Mouse (Mus musculus) kidney, adult 8-10 months (tissue): ENCODE data around the gene Tbc1d7.
A peak's percentile ranks its signal among the peaks of the same experiment; 100 is the strongest.

Experiments used
- DNase-seq, 2 experiments: peaks; one replicate each; pipeline ENCODE4 v3.0.0; 2022

The Tbc1d7 gene

DNA sequence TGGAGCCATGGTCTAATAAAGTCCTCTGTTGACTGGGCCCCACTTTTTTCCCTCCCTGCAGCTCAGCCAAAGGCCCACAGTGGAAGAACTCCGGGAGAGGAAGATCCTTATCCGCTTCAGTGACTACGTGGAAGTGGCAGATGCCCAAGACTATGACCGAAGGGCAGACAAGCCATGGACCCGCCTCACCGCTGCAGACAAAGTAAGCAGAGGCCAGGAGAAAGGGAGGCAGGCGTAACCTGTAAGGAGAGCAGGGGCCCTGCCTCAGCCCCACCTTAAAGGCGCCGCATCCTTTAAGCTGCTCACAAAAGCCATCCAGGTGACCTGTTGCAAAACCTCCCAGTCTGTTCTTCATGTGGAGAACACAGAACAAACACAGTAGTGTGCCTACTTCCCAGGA is 38.4 kb downstream of the Tbc1d7 start:
- peak; percentile 40 to 48 for DNase-seq

DNA sequence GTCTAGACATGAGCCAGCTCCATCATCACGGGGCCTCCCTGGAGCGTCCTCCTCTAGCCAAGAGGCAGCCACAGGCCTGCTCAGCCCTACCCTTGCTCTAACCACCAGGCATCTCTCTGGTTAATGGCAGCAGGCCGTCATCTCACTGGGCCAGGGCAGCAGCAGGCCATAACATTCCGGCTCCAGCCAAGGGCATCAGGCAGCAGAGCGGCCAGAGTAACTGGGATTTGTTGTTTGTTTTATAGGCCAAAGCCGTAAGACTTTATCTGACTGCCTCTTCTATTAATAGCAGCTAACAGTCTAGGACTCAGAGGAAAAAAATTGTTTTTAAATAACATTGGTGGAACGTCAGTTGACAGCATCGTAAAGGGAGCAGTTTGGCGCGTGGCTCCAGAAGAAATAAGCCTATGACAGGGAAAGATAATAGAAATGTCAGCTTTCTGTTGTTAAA is 39.5 kb downstream of the Tbc1d7 start:
- DNase-seq, result peak; percentile 12 to 26

DNA sequence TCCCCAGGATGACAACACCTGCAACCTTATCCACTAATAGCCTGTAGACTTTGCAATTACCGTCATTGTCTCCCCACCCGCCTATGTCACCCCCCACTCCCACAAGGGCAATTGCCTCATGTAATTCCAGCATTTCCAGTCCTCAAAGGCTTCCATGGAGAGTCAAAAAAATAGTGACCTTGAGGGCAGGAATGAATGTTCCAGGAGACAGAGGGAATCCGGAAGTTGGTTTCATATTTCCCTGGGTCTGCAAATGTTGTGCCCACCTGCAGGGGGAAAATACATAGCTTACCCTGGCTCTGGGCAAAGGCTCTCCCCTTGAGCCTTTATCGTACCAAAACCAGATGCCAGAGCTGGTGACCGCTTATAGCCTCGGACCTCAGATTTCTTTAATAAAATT is 41.1 kb downstream of the Tbc1d7 start:
- no peak for DNase-seq

DNA sequence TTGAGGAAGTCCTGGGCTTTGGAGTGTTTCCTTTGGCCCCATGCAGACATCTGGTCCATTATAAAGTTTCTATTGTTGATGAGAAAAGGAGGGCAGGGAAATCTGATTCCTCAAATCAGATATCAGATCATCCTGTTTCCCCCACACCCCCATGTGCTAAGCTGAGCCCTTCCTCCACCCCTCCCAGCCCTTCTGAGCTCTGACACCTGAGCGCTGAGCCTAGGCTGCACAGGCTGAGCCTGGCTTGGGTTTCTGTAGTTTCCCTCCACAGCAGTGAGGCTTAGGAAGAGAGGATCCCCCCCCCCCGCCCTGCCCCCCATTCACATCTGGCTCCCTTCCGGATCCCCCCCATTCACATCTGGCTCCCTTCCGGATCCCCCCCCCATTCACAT is 46.6 kb downstream of the Tbc1d7 start:
- DNase-seq, result no peak

DNA sequence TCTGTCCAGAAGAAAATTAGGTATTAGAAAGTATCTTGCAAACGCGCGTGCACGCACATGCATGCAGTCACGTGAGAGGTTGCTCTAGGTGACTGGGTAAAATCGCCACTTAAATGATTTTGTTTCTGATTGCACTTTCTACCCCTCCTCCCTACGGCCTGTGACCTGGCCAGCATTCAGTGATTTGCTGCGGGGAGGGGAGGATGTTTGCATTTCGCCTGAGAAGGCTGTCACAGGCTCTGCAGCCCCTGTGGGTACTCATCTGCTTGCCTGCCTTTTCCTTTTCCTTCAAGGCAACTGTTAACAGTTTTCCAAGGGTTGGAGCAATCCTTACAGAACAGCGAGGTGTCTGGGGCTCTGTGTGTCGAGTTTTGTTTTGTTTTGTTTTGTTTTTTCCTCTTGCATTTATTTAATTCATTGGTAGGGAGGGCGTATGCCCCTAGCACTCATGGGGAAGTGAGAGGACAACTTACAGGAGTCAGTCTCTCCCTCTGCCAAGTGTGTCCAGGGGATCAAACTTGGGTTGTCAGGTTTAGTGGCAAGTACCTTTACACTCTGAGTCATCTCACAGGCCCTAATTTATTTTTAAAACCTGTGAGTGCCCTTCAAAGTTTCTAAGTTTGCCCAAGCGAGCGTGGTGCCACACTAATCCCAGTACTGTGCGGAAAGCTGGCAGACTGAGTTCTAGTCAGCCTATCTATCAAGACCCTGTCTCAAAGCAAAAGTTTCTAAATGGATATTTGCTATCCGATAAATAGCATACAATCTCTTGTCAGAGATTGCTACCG is 47.2 kb downstream of the Tbc1d7 start:
- no peak for DNase-seq

DNA sequence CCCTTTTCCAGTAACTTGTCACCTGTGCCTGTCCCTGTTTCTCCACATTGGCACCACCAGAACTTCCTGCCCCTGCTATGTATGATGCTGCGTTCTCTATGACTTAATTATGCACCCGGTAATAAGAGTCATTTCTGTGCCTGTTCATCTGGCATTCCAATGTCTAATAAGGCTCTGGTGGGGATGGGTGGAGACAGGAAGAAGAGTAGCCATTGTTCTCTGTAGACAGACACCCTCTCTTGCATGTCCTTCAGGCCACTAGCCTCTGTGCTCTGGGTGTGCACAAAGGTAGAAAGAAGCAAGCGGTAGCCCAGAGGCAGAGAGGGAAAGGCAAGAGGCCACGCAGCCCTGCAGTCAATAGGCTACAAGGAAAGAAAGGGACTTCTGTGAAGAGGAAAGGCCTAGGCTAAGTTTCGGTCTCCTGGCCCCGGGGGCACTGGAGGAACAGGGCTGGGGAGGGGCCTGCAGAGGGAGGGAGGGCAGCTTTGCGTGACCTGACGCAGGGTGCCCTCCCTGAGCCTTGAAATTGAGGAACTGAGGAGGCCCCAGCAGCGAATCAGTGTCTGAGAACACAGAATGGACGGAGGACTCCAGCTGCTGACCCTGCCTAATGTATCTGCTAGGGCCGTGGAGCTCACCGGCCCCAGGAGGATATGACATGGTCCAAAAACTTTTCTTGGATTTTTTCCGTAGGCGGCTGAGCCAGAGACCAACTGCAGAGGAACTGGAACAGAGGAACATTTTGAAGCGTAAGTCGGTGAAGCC is 48.8 kb downstream of the Tbc1d7 start:
- DNase-seq, result no peak

DNA sequence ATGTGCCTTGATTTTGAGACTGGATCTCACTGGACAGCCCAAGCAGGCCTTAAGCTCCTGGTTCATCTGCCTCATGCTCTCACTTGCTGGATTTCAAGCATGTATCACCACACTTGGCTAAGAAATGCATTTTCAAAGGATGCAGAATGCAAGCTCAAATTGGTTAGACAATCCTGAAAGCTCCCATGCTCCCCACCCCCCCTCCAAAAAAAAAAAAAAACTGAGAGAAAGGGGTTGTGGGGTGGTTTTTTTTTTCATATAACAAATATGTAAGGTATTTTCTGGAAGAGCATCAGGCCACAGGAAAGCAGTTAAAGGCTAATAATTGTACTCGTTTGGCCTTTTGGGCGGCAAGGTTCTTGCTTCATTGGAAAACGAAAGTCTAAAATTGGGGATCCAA is 58.2 kb downstream of the Tbc1d7 start:
- no peak for DNase-seq

DNA sequence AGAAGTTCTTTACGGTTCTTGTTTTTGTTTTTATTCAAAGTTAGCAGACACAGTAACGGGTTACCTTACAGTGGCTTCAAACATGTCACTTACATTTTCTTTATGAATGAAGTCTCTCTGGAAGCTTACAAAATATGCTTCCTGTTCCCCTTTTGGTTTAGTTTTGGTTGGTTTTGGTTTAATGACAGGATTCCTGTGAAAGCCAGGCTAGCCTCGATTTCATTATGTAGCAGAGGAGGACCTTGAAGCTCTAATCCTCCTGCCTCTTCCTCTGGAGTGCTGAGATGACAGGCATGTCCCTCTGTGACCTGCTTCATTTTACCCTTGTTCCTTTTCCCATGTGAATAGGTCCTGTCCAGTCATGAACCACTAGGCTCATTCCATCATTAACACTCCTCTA is 58.6 kb downstream of the Tbc1d7 start:
- no peak for DNase-seq

DNA sequence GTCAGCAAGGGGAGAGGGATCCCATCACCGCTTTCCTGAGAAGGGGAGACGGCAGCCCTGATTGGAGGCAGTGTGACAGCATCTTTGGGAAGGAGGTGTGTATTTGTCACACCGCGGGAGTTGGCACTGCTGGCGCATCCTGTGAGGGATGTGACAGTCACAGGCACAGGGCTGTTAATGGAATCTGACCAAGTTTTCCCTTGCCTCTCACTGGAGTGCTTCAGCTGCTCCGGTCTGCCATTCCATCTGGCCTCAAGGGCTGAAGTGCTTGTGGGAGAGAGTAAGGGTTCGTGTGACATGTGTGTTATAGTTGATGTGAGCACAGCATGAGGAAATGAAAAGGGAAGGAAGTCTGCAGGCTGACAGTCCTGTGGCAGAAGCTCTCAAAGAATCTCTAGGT is 59.0 kb downstream of the Tbc1d7 start:
- no peak for DNase-seq

DNA sequence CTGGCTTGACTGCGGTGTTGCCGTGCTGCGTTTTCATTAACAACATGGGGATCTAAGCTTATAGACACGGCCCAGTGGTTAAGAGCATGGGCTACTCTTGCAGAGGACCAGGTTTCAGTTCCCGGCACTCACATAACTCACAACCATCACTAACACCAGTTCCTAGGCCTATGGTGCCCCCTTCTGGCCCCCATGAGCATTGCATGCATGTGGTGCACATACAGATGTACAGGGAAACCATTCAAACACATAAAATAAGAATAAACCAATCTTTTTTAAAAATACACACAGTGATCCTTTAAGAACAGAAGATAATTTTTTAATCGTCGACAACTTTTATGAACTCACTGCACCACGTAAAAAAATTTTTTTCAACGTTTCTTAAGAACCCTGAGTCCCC is 66.8 kb downstream of the Tbc1d7 start:
- DNase-seq, result no peak

DNA sequence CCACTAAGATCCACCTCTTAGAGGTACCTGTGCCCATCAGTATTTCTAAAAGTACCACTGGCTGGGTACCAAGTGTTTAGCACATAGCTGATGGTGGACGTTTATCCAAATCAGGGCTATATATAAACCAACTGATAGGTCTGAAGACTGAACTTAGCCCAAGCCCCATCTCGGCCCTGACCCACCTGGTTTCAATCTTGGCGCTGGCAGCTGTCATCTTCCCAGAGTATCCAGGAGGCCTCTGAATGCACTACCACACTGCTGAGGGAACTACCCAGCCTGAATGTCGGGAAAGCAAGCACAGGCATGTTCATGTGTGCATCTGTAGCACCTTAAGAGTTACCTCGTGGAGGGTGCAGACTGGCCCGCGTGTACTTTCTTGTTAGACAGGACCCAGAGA is 68.4 kb downstream of the Tbc1d7 start:
- no peak for DNase-seq
